Mouse (Mus musculus) heart, embryonic 11.5 days (tissue): ENCODE measurements around the gene Htra2. TPM values are rescaled to one million over a fixed set of nuclear protein-coding genes. Genes with fewer than 3 reads are reported as not detected.

Experiments used
- ATAC-seq: fragments of 200-750 bp; cut with Nextera tagmentation; replicated peaks from 2 replicates; pipeline ENCODE4 v1.8.0; 2017; ENCODE audit warnings: moderate library complexity; ENCODE audit not compliant: insufficient number of reproducible peaks, low FRiP score, low TSS enrichment
- H3K27ac ChIP-seq: fragments of 300-500 bp; sonication (generic); 2 replicates; pipeline ENCODE4 v1.5.1; 2014; ENCODE audit warnings: mild to moderate bottlenecking, low read depth, low read length
- H3K27me3 ChIP-seq: fragments of 300-500 bp; sonication (generic); 2 replicates; pipeline ENCODE4 v1.6.1; 2014; ENCODE audit warnings: mild to moderate bottlenecking, low read length, mixed read lengths; ENCODE audit not compliant: control insufficient read depth, insufficient read depth
- H3K36me3 ChIP-seq: fragments of 300-500 bp; sonication (generic); 2 replicates; pipeline ENCODE4 v1.6.1; 2014; ENCODE audit warnings: mild to moderate bottlenecking, low read length, moderate library complexity, mixed read lengths; ENCODE audit not compliant: control insufficient read depth, insufficient read depth
- H3K4me1 ChIP-seq: fragments of 300-500 bp; sonication (generic); 2 replicates; pipeline ENCODE4 v1.6.1; 2014; ENCODE audit warnings: low read length; ENCODE audit not compliant: control insufficient read depth, insufficient read depth
- H3K4me2 ChIP-seq: fragments of 300-500 bp; sonication (generic); 2 replicates; pipeline ENCODE4 v1.6.1; 2014; ENCODE audit warnings: mild to moderate bottlenecking, moderate library complexity
- H3K4me3 ChIP-seq: fragments of 300-500 bp; sonication (generic); 2 replicates; pipeline ENCODE4 v1.5.1; 2014; ENCODE audit warnings: low read depth, low read length
- H3K9ac ChIP-seq: fragments of 300-500 bp; sonication (generic); 2 replicates; pipeline ENCODE4 v1.6.1; 2014; ENCODE audit warnings: mild to moderate bottlenecking, low read depth, low read length, moderate library complexity
- H3K9me3 ChIP-seq: fragments of 300-500 bp; sonication (generic); replicated peaks from 2 replicates; pipeline ENCODE4 v1.6.1; 2016; ENCODE audit warnings: low read length; ENCODE audit not compliant: control insufficient read depth
- WGBS: fragments of 180-500 bp; shearing (Covaris S2); extraction: QIAGEN DNeasy Blood & Tissue Kit; methylation state at CpG from one replicate; pipeline ENCODE4 v1.1.7; 2014; ENCODE audit not compliant: insufficient replicate concordance; 5-methylcytosine and 5-hydroxymethylcytosine counted together
- polyA plus RNA-seq: library from polyadenylated mRNA; unstranded; fragments of >200 nt; fragmentation: Nextera tagmentation; extraction: Ambion mirVana; gene quantifications from 2 replicates; pipeline ENCODE4 v1.2.1, GENCODE M21; 2014

The Htra2 gene
- polyA plus RNA-seq, 1 experiment from 2014 or later, result 43.3 TPM

GRCm38 (mm10) chr6:83011255-83011654, 43.8 kb downstream of the Htra2 start:
- Histone ChIP-seq H3K9me3 (no peaks in the 10 kb centered on the region), H3K9ac (no peak overlapping the region), H3K4me2 (no peak overlapping the region), H3K27ac (no peak overlapping the region), H3K4me3 (no peak overlapping the region), H3K36me3 (no peaks in the 10 kb centered on the region), H3K4me1 (0 out of 2 replicates have a peak, but pooled peaks cover 5% of the 10 kb centered on the region), H3K27me3 (no peaks in the 10 kb centered on the region)
- no peak for ATAC-seq
- 83% methylated on average over 7 of the region's 7 CpGs for whole genome bisulfite sequencing

- no peaks in the 10 kb centered on the region for H3K36me3 ChIP-seq
- H3K27me3 ChIP-seq, result no peaks in the 10 kb centered on the region
- H3K4me2 ChIP-seq, result no peak overlapping the region
- H3K4me1 ChIP-seq, result peaks cover 10% of the 10 kb centered on the region
- no peaks in the 10 kb centered on the region for H3K9me3 ChIP-seq
- no peak for ATAC-seq
- WGBS, result 39% methylated on average over 7 of the region's 7 CpGs
- H3K4me3 ChIP-seq, result no peak overlapping the region
- 0 out of 2 replicates have a peak overlapping the region, but pooled peaks have one; percentile 30 for H3K9ac ChIP-seq
- H3K27ac ChIP-seq, result no peak overlapping the region
Observed at GRCm38 (mm10) chr6:83010010-83010409, 45.1 kb downstream of the Htra2 start.

GRCm38 (mm10) chr6:83008659-83009058, 46.4 kb downstream of the Htra2 start:
- H3K27me3 ChIP-seq, result no peaks in the 10 kb centered on the region
- WGBS, result 38% methylated on average over 3 of the region's 3 CpGs
- no peak overlapping the region for H3K4me3 ChIP-seq
- no peak overlapping the region for H3K4me2 ChIP-seq
- no peak overlapping the region for H3K27ac ChIP-seq
- ATAC-seq, result no peak
- no peak overlapping the region for H3K9ac ChIP-seq
- H3K4me1 ChIP-seq, result peaks cover 14% of the 10 kb centered on the region
- no peaks in the 10 kb centered on the region for H3K36me3 ChIP-seq
- no peaks in the 10 kb centered on the region for H3K9me3 ChIP-seq

- Histone ChIP-seq H3K4me2 (no peak overlapping the region), H3K27ac (no peak overlapping the region), H3K4me3 (no peak overlapping the region), H3K9me3 (no peaks in the 10 kb centered on the region), H3K36me3 (no peaks in the 10 kb centered on the region), H3K27me3 (no peaks in the 10 kb centered on the region), H3K4me1 (peaks cover 14% of the 10 kb centered on the region), H3K9ac (no peak overlapping the region)
- ATAC-seq, result no peak
- 82% methylated on average over 6 of the region's 6 CpGs for WGBS
Observed at GRCm38 (mm10) chr6:83006114-83006513, 49.0 kb downstream of the Htra2 start.

GRCm38 (mm10) chr6:83005444-83006011, 49.5 kb downstream of the Htra2 start:
- Histone ChIP-seq H3K4me2 (no peak overlapping the region), H3K4me3 (no peak overlapping the region), H3K4me1 (peaks cover 14% of the 10 kb centered on the region), H3K27me3 (no peaks in the 10 kb centered on the region), H3K9me3 (no peaks in the 10 kb centered on the region), H3K36me3 (no peaks in the 10 kb centered on the region), H3K9ac (no peak overlapping the region), H3K27ac (peak overlapping the region; percentile 41; the same call in 1 of the 2 replicates)
- no peak for ATAC-seq
- WGBS, result 81% methylated on average over 10 of the region's 10 CpGs

- H3K27me3 ChIP-seq, result no peaks in the 10 kb centered on the region
- no peaks in the 10 kb centered on the region for H3K9me3 ChIP-seq
- no peaks in the 10 kb centered on the region for H3K36me3 ChIP-seq
- H3K9ac ChIP-seq, result no peak overlapping the region
- ATAC-seq, result no peak
- peak overlapping the region; percentile 41; the same call in 1 of the 2 replicates for H3K27ac ChIP-seq
- no peak overlapping the region for H3K4me3 ChIP-seq
- H3K4me1 ChIP-seq, result peaks cover 12% of the 10 kb centered on the region
- 40% methylated on average over 7 of the region's 7 CpGs for whole genome bisulfite sequencing
- H3K4me2 ChIP-seq, result peak overlapping the region; percentile 33; the same call in 1 of the 2 replicates
Observed at GRCm38 (mm10) chr6:83004872-83005271, 50.2 kb downstream of the Htra2 start.

- H3K27ac ChIP-seq, result peak overlapping the region; percentile 41; the same call in 1 of the 2 replicates
Observed at GRCm38 (mm10) chr6:83004309-83004708, 50.8 kb downstream of the Htra2 start.

GRCm38 (mm10) chr6:83003850-83004249, 51.2 kb downstream of the Htra2 start:
- Histone ChIP-seq H3K9ac (no peak overlapping the region), H3K4me3 (no peak overlapping the region), H3K9me3 (no peaks in the 10 kb centered on the region), H3K36me3 (no peaks in the 10 kb centered on the region), H3K4me1 (peaks cover 12% of the 10 kb centered on the region), H3K27me3 (no peaks in the 10 kb centered on the region), H3K27ac (no peak overlapping the region), H3K4me2 (no peak overlapping the region)
- no peak for ATAC-seq
- 89% methylated on average over 5 of the region's 5 CpGs for WGBS

More at GRCm38 (mm10) chr6:83004309-83004708, 50.8 kb downstream of the Htra2 start:
- no peaks in the 10 kb centered on the region for H3K36me3 ChIP-seq
- H3K4me3 ChIP-seq, result no peak overlapping the region
- H3K4me1 ChIP-seq, result peaks cover 12% of the 10 kb centered on the region
- H3K9me3 ChIP-seq, result no peaks in the 10 kb centered on the region
- no peak for ATAC-seq
- H3K9ac ChIP-seq, result no peak overlapping the region; the same call in 1 of the 2 replicates
- no peaks in the 10 kb centered on the region for H3K27me3 ChIP-seq
- 69% methylated on average over 2 of the region's 2 CpGs for WGBS
- H3K4me2 ChIP-seq, result peak overlapping the region; percentile 33; the same call in 1 of the 2 replicates

GRCm38 (mm10) chr6:83003082-83003481, 52.0 kb downstream of the Htra2 start:
- 92% methylated on average over 1 of the region's 1 CpGs for WGBS
- no peak for ATAC-seq
- Histone ChIP-seq H3K36me3 (no peaks in the 10 kb centered on the region), H3K4me1 (peaks cover 12% of the 10 kb centered on the region), H3K4me3 (no peak overlapping the region), H3K4me2 (no peak overlapping the region), H3K9ac (no peak overlapping the region), H3K9me3 (no peaks in the 10 kb centered on the region), H3K27ac (no peak overlapping the region), H3K27me3 (no peaks in the 10 kb centered on the region)
